Mouse (Mus musculus): Measurements from ENCODE around the gene Unkl.

- TF ChIP-seq EP300 (IDR thresholded peaks at IDR 0.05; ENCODE audit: insufficient read depth, low read depth, low read length) (no peak), CTCF (IDR thresholded peaks at IDR 0.05) (no peak)
These were observed 12.8 kb upstream of the Unkl start, which contains the start of gene Gm38655 for GRCm38 (mm10) chr17:25175411-25175810.

All from heart, adult 2 months (tissue).